ENCODE assay signal across 7 mouse cellular contexts in genomic region chr12:99391942-99392880, GRCm38 (mm10).
DNase-seq lines count a peak whose midpoint lies in the region; ATAC-seq lines count a peak whose summit lies in the region.

No protein-coding gene starts in this region.

- ATAC-seq in intestine, embryonic 15.5 days: peak; percentile 91

- H3K9ac ChIP-seq in intestine, embryonic 15.5 days: peak overlapping the region; percentile 84

- H3K4me2 ChIP-seq in intestine, embryonic 15.5 days (replicated peaks): peak overlapping the region; percentile 64

- intact Hi-C loops in gastrocnemius, postnatal 36 days (cut with DNase I): loop anchor here (5.0 kb wide), 3 partner anchors 170 to 445 kb away; partner anchors contain the start of gene Foxn3
- intact Hi-C loops in left cerebral cortex, postnatal 25 days (cut with DNase I): loop anchor here (5.0 kb wide), 2 partner anchors 295 to 445 kb away; no protein-coding TSS in a partner anchor

- H3K27ac ChIP-seq in intestine, embryonic 15.5 days: peak overlapping the region; percentile 87
- H3K27ac ChIP-seq in midbrain, embryonic 10.5 days (replicated peaks): peak overlapping the region; percentile 95

- H3K4me3 ChIP-seq in intestine, embryonic 15.5 days (replicated peaks): peak overlapping the region; percentile 73
- H3K4me3 ChIP-seq in midbrain, embryonic 10.5 days: peak overlapping the region; percentile 96

- no peaks in the 10 kb centered on the region for H3K27me3 ChIP-seq in intestine, embryonic 15.5 days (replicated peaks)
- peaks cover 13% of the 10 kb centered on the region for H3K27me3 ChIP-seq in midbrain, embryonic 10.5 days (ENCODE audit: low read depth, poor library complexity, severe bottlenecking)

- H3K9me3 ChIP-seq in intestine, embryonic 15.5 days: no peaks in the 10 kb centered on the region
- H3K9me3 ChIP-seq in midbrain, embryonic 10.5 days (replicated peaks): no peaks in the 10 kb centered on the region

- peaks cover 3% of the 10 kb centered on the region; the same call in 1 of the 2 replicates for H3K36me3 ChIP-seq in intestine, embryonic 15.5 days
- H3K36me3 ChIP-seq in midbrain, embryonic 10.5 days: peaks cover 22% of the 10 kb centered on the region

- under 1% methylated on average over 74 of the region's 87 CpGs for WGBS in intestine, embryonic 15.5 days
- under 1% methylated on average over 84 of the region's 87 CpGs for WGBS in midbrain, embryonic 10.5 days

- peaks cover 12% of the 10 kb centered on the region for H3K4me1 ChIP-seq in intestine, embryonic 15.5 days (replicated peaks)
- peaks cover 36% of the 10 kb centered on the region for H3K4me1 ChIP-seq in midbrain, embryonic 10.5 days

- peak; percentile 100 for DNase-seq in adrenal gland, adult 2 months
- DNase-seq in embryo, embryonic 11.5 days (ENCODE audit: low read depth, low spot score): peak; percentile 98
- peak; percentile 99 to 100 for DNase-seq in gastrocnemius, postnatal 36 days
- peak; percentile 98 to 99 for DNase-seq in left cerebral cortex, postnatal 25 days (ENCODE audit: low spot score in 2 of 2)
- peak; percentile 92 for DNase-seq in midbrain, embryonic 10.5 days (ENCODE audit: low spot score)
- DNase-seq in right cerebral cortex, postnatal 4 days: peak; percentile 99

Comparison
In these comparisons a context has a peak if more than half of its experiments do, and no peak if none do; other contexts are left out.
1. Peak in every context shown above with its lines: DNase-seq, ATAC-seq, H3K4me3 ChIP-seq and H3K27ac ChIP-seq.